Mouse (Mus musculus): ENCODE results near the gene Adam15. TPM values are rescaled to one million over a fixed set of nuclear protein-coding genes. Genes with fewer than 3 reads are reported as not detected.
A peak's percentile ranks its signal among the peaks of the same experiment; 100 is the strongest.

Gene Adam15
- polyA plus RNA-seq, 1 experiment from 2014 or later, result 84.3 TPM

GRCm38 (mm10) chr3:89361675-89362074 lies 11.9 kb upstream of the Adam15 start, which contains the start of gene Dcst2:
Gene Dcst2, plus strand, starts transcription at chr3:89361975.
- no peak within 1 kb of the TSS for H3K4me3 ChIP-seq (replicated peaks)
- no peak within 1 kb of the TSS for H3K9ac ChIP-seq
- no peak within 1 kb of the TSS for H3K27ac ChIP-seq
- WGBS, result 84% methylated on average over 7 of the region's 7 CpGs
- peaks cover 20% of the 10 kb centered on the region for H3K4me1 ChIP-seq
- no peak for ATAC-seq (replicated peaks; ENCODE audit: low FRiP score)
- no peaks in the 10 kb centered on the region for H3K36me3 ChIP-seq
- no peak within 1 kb of the TSS for H3K4me2 ChIP-seq
- H3K9me3 ChIP-seq (replicated peaks), result no peaks in the 10 kb centered on the region
- H3K27me3 ChIP-seq, result no peaks in the 10 kb centered on the region

GRCm38 (mm10) chr3:89360237-89360636 lies 10.4 kb upstream of the Adam15 start:
- 76% methylated on average over 3 of the region's 3 CpGs for WGBS

GRCm38 (mm10) chr3:89359630-89360029 lies 9.8 kb upstream of the Adam15 start:
- no peak overlapping the region for H3K4me3 ChIP-seq (replicated peaks)
- no peak for ATAC-seq (replicated peaks; ENCODE audit: low FRiP score)
- H3K4me2 ChIP-seq, result no peak overlapping the region
- H3K27ac ChIP-seq, result no peak overlapping the region
- no peaks in the 10 kb centered on the region for H3K9me3 ChIP-seq (replicated peaks)
- peaks cover 19% of the 10 kb centered on the region for H3K4me1 ChIP-seq
- H3K27me3 ChIP-seq, result 0 out of 2 replicates have a peak, but pooled peaks cover 3% of the 10 kb centered on the region
- no peak overlapping the region for H3K9ac ChIP-seq
- H3K36me3 ChIP-seq, result no peaks in the 10 kb centered on the region
- WGBS, result 74% methylated on average over 6 of the region's 6 CpGs

More at GRCm38 (mm10) chr3:89360237-89360636, 10.4 kb upstream of the Adam15 start:
- Histone ChIP-seq H3K27me3 (0 out of 2 replicates have a peak, but pooled peaks cover 3% of the 10 kb centered on the region), H3K9ac (no peak overlapping the region), H3K9me3 (replicated peaks) (no peaks in the 10 kb centered on the region), H3K4me2 (no peak overlapping the region), H3K36me3 (no peaks in the 10 kb centered on the region), H3K4me1 (peaks cover 20% of the 10 kb centered on the region), H3K4me3 (replicated peaks) (no peak overlapping the region), H3K27ac (no peak overlapping the region)
- ATAC-seq (replicated peaks; ENCODE audit: low FRiP score), result no peak

GRCm38 (mm10) chr3:89356029-89356428 lies 6.2 kb upstream of the Adam15 start:
- Histone ChIP-seq H3K9me3 (replicated peaks) (no peaks in the 10 kb centered on the region), H3K4me1 (peaks cover 27% of the 10 kb centered on the region), H3K4me2 (no peak overlapping the region), H3K27ac (peak overlapping the region; percentile 54; the same call in 1 of the 2 replicates), H3K9ac (no peak overlapping the region), H3K27me3 (0 out of 2 replicates have a peak, but pooled peaks cover 6% of the 10 kb centered on the region), H3K4me3 (replicated peaks) (no peak overlapping the region), H3K36me3 (no peaks in the 10 kb centered on the region)
- WGBS, result 68% methylated on average over 9 of the region's 9 CpGs
- ATAC-seq (replicated peaks; ENCODE audit: low FRiP score), result no peak

GRCm38 (mm10) chr3:89355512-89355902 lies 5.7 kb upstream of the Adam15 start:
- H3K4me2 ChIP-seq, result peak overlapping the region; percentile 16; the same call in 1 of the 2 replicates
- no peak overlapping the region for H3K4me3 ChIP-seq (replicated peaks)
- peak; percentile 45; the same call in 1 of the 2 replicates for ATAC-seq (replicated peaks; ENCODE audit: low FRiP score)
- no peak overlapping the region for H3K9ac ChIP-seq
- 0 out of 2 replicates have a peak, but pooled peaks cover 7% of the 10 kb centered on the region for H3K27me3 ChIP-seq
- WGBS, result 62% methylated on average over 6 of the region's 6 CpGs
- peaks cover 29% of the 10 kb centered on the region for H3K4me1 ChIP-seq
- no peaks in the 10 kb centered on the region for H3K36me3 ChIP-seq
- peak overlapping the region; percentile 54 for H3K27ac ChIP-seq
- no peaks in the 10 kb centered on the region for H3K9me3 ChIP-seq (replicated peaks)

- no peaks in the 10 kb centered on the region for H3K9me3 ChIP-seq (replicated peaks)
- no peaks in the 10 kb centered on the region for H3K36me3 ChIP-seq
- H3K27me3 ChIP-seq, result 0 out of 2 replicates have a peak, but pooled peaks cover 10% of the 10 kb centered on the region
- WGBS, result 14% methylated on average over 5 of the region's 5 CpGs
- ATAC-seq (replicated peaks; ENCODE audit: low FRiP score), result peak; percentile 27
- H3K4me3 ChIP-seq (replicated peaks), result no peak overlapping the region
- H3K4me2 ChIP-seq, result peak overlapping the region; percentile 16; the same call in 1 of the 2 replicates
- peaks cover 35% of the 10 kb centered on the region for H3K4me1 ChIP-seq
- no peak overlapping the region for H3K9ac ChIP-seq
- peak overlapping the region; percentile 54 for H3K27ac ChIP-seq
Observed at GRCm38 (mm10) chr3:89354816-89355511, 5.2 kb upstream of the Adam15 start.

- no peak overlapping the region for H3K9ac ChIP-seq
- no peak overlapping the region for H3K27ac ChIP-seq
- peaks cover 6% of the 10 kb centered on the region for H3K36me3 ChIP-seq
- H3K27me3 ChIP-seq, result 0 out of 2 replicates have a peak, but pooled peaks cover 10% of the 10 kb centered on the region
- ATAC-seq (replicated peaks; ENCODE audit: low FRiP score), result no peak
- peaks cover 60% of the 10 kb centered on the region for H3K4me1 ChIP-seq
- 42% methylated on average over 5 of the region's 5 CpGs for WGBS
- H3K9me3 ChIP-seq (replicated peaks), result no peaks in the 10 kb centered on the region
- H3K4me2 ChIP-seq, result no peak overlapping the region
- H3K4me3 ChIP-seq (replicated peaks), result no peak overlapping the region
Observed at GRCm38 (mm10) chr3:89351271-89351670, 1.5 kb upstream of the Adam15 start.

- Histone ChIP-seq H3K27me3 (0 out of 2 replicates have a peak, but pooled peaks cover 7% of the 10 kb centered on the region), H3K9ac (peak overlapping the region; percentile 65), H3K27ac (peak overlapping the region; percentile 82), H3K36me3 (peaks cover 24% of the 10 kb centered on the region), H3K4me3 (replicated peaks) (peak overlapping the region; percentile 77), H3K4me2 (peak overlapping the region; percentile 99), H3K9me3 (replicated peaks) (no peaks in the 10 kb centered on the region), H3K4me1 (peaks cover 42% of the 10 kb centered on the region)
- under 1% methylated on average over 38 of the region's 38 CpGs for WGBS
- peak; percentile 41 for ATAC-seq (replicated peaks; ENCODE audit: low FRiP score)
Observed at GRCm38 (mm10) chr3:89348911-89349868, 606 bp downstream of the Adam15 start.

- ATAC-seq (replicated peaks; ENCODE audit: low FRiP score), result no peak
- Histone ChIP-seq H3K9me3 (replicated peaks) (no peaks in the 10 kb centered on the region), H3K27ac (peak overlapping the region; percentile 82), H3K4me2 (peak overlapping the region; percentile 99), H3K4me1 (peaks cover 41% of the 10 kb centered on the region), H3K9ac (0 out of 2 replicates have a peak overlapping the region, but pooled peaks have one; percentile 65), H3K36me3 (peaks cover 37% of the 10 kb centered on the region), H3K27me3 (0 out of 2 replicates have a peak, but pooled peaks cover 7% of the 10 kb centered on the region), H3K4me3 (replicated peaks) (peak overlapping the region; percentile 77)
- WGBS, result 59% methylated on average over 1 of the region's 1 CpGs
Observed at GRCm38 (mm10) chr3:89347916-89348315, 1.9 kb downstream of the Adam15 start.

- no peak overlapping the region for H3K9ac ChIP-seq
- H3K36me3 ChIP-seq, result peaks cover 47% of the 10 kb centered on the region
- WGBS, result 78% methylated on average over 10 of the region's 10 CpGs
- H3K4me2 ChIP-seq, result no peak overlapping the region
- no peak overlapping the region for H3K4me3 ChIP-seq (replicated peaks)
- peaks cover 38% of the 10 kb centered on the region for H3K4me1 ChIP-seq
- H3K27me3 ChIP-seq, result 0 out of 2 replicates have a peak, but pooled peaks cover 7% of the 10 kb centered on the region
- H3K27ac ChIP-seq, result peak overlapping the region; percentile 24; the same call in 1 of the 2 replicates
- H3K9me3 ChIP-seq (replicated peaks), result no peaks in the 10 kb centered on the region
- no peak for ATAC-seq (replicated peaks; ENCODE audit: low FRiP score)
Observed at GRCm38 (mm10) chr3:89346815-89347540, 2.8 kb downstream of the Adam15 start.

GRCm38 (mm10) chr3:89343279-89343678 lies 6.5 kb downstream of the Adam15 start:
- Histone ChIP-seq H3K9ac (no peak overlapping the region), H3K27ac (no peak overlapping the region), H3K4me2 (no peak overlapping the region), H3K9me3 (replicated peaks) (no peaks in the 10 kb centered on the region), H3K4me1 (peaks cover 37% of the 10 kb centered on the region), H3K4me3 (replicated peaks) (no peak overlapping the region), H3K27me3 (no peaks in the 10 kb centered on the region), H3K36me3 (peaks cover 58% of the 10 kb centered on the region)
- ATAC-seq (replicated peaks; ENCODE audit: low FRiP score), result no peak
- 83% methylated on average over 7 of the region's 7 CpGs for WGBS

Data from kidney, embryonic 15.5 days (tissue).